Mouse (Mus musculus) cortical plate, adult 2 months (tissue): Measurements from ENCODE around the gene Acad8.

ENCODE experiments used
- CTCF ChIP-seq: fragments of 200-500 bp; IDR thresholded peaks from 2 replicates; pipeline ENCODE4 v1.5.1; 2011; ENCODE audit warnings: mild to moderate bottlenecking, control low read depth, low read length; ENCODE audit not compliant: insufficient read depth; ENCODE audit errors: extremely low read depth
- POLR2A ChIP-seq: fragments of 200-500 bp; IDR thresholded peaks from 2 replicates; pipeline ENCODE4 v1.6.1; 2011; ENCODE audit warnings: mild to moderate bottlenecking, low read length, control low read depth; ENCODE audit not compliant: insufficient read depth; ENCODE audit errors: extremely low read depth

DNA sequence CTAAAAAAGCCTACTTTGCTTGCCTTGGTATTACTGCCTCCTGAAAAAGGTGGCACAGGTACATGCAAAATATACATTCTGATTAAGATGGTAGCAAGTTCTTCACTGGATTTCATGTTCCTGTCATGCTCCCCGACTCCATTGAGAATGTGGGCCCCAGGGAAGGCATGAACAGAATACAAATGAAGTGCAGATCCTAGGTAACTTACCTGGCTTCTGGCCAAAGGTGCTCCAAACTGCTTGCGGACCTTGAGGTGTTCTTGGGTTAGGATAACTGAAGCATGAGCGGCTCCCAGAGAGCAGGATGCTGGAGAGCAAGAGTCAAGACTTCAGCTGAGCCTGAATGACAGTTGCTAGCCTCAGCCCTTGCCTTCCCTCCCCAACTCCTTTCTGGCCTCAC lies 20.6 kb downstream of the Acad8 start:
- TF ChIP-seq CTCF (no peak), POLR2A (no peak)
